Mouse (Mus musculus): ENCODE results near the gene Fmo4. TPM values are rescaled to one million over a fixed set of nuclear protein-coding genes. Genes with fewer than 3 reads are reported as not detected.
"Not testable (repeated sequence)": the region's sequence is repeated elsewhere in the genome, so short reads cannot be mapped to it uniquely, and the experiment has no call there.

Fmo4 gene
- polyA plus RNA-seq, 1 experiment, result 0.44 TPM

DNA sequence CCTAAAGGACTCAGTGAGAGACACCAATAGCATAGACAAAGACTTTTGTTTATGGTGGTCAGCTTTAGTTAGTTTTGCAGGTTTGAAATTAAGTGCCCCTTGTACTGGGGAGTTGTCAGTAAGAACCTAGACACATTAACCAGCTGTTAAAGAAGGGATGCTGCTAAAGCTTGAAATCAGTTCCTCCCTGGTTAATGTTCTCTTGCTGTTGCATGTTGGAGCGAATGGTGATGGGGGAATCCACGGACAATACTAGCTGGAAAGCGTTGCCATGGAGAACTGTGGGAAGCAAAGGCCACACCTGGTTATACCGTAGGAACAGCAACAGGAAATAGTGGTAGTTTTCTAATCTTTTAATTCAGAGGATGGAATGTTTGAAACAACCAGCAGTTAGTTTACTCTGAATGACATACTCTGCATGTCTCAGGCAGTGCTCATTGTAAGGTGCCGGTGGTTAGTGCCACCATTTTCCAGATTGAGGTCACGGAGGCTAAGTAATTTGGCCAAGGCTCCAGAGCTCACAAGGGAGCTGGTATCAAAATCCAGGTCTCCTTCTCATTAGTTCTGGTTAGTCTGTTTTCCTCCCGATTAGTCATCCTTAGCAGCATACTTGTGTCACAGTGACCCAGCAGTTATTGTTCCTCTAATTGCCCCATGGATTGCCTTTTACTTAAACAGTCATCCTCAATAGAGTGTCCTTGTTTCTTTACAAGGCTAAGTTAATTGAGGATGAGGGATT is 21.3 kb downstream of the Fmo4 start:
- no peak overlapping the region for H3K4me3 ChIP-seq (ENCODE audit: control insufficient read depth, low read depth, low read length)
- no peaks in the 10 kb centered on the region for H3K4me1 ChIP-seq (ENCODE audit: control insufficient read depth, insufficient read depth, low read length)
- no peaks in the 10 kb centered on the region for H3K27me3 ChIP-seq (ENCODE audit: control insufficient read depth, insufficient read depth, low read length)

DNA sequence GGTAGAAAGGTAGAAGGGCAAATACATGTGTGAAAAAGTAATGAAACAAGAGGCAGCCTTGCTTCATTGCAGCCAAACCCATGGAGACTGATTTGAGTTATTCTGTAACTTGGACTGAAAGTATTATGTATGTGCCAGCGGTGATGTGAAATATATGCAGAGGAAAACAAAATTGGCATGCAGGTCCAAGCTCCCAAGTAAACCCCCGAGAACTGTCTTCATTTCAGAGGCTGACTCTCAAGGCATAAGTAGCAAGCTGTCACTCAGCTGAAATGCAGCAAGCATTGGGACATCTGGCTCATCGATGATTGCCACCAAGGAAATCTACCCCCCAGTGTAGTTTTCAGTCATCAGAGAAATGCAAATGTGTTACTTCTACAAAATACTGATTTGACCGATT is 28.6 kb downstream of the Fmo4 start:
- no peaks in the 10 kb centered on the region for H3K36me3 ChIP-seq (ENCODE audit: control insufficient read depth, insufficient read depth, low read length)
- no peak overlapping the region for H3K4me3 ChIP-seq (ENCODE audit: control insufficient read depth, low read depth, low read length)
- H3K27ac ChIP-seq (ENCODE audit: control insufficient read depth, insufficient read depth, low read depth, low read length), result no peak overlapping the region
- TF ChIP-seq CTCF (IDR thresholded peaks at IDR 0.05; ENCODE audit: control insufficient read depth, insufficient read depth, insufficient replicate concordance, low read depth, low read length), result no peak
- no peak for TF ChIP-seq POLR2A (IDR thresholded peaks at IDR 0.05; ENCODE audit: control insufficient read depth, low read depth, low read length)
- no peaks in the 10 kb centered on the region for H3K4me1 ChIP-seq (ENCODE audit: control insufficient read depth, insufficient read depth, low read length)
- H3K27me3 ChIP-seq (ENCODE audit: control insufficient read depth, insufficient read depth, low read length), result no peaks in the 10 kb centered on the region

More for the DNA sequence above, 21.3 kb downstream of the Fmo4 start:
- H3K36me3 ChIP-seq (ENCODE audit: control insufficient read depth, insufficient read depth, low read length), result no peaks in the 10 kb centered on the region
- TF ChIP-seq CTCF (IDR thresholded peaks at IDR 0.05; ENCODE audit: control insufficient read depth, insufficient read depth, insufficient replicate concordance, low read depth, low read length) (no peak), POLR2A (IDR thresholded peaks at IDR 0.05; ENCODE audit: control insufficient read depth, low read depth, low read length) (no peak)
- H3K27ac ChIP-seq (ENCODE audit: control insufficient read depth, insufficient read depth, low read depth, low read length), result no peak overlapping the region

DNA sequence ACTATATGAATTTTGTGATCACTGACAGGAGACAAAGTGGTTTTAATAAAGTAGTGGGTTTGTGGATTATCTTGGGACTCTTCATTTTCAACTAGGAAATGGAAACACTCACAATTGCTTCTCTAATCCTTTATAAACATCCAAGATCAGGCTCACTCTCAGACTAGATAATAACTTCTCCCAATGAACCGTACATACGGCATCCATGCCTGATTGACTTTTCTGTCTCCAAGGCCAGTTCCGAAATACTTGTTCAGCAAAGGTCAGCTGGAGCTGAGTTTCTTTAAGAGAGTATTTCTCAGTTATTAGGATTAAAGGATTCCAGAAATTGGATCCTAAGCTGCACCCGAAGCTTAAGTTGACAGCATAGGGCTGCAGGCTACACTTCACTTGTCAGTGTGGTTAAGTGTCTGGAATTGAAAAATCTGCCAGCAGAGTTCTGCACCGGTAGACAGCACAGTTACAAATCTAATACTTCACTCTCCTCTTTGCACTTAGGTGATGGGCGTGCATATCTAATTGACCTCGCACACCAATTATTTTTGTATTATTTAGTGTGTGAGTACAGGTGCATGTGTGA is 30.0 kb downstream of the Fmo4 start:
- no peaks in the 10 kb centered on the region for H3K27me3 ChIP-seq (ENCODE audit: control insufficient read depth, insufficient read depth, low read length)
- no peaks in the 10 kb centered on the region for H3K36me3 ChIP-seq (ENCODE audit: control insufficient read depth, insufficient read depth, low read length)
- TF ChIP-seq POLR2A (IDR thresholded peaks at IDR 0.05; ENCODE audit: control insufficient read depth, low read depth, low read length) (no peak), CTCF (IDR thresholded peaks at IDR 0.05; ENCODE audit: control insufficient read depth, insufficient read depth, insufficient replicate concordance, low read depth, low read length) (no peak)
- no peak overlapping the region for H3K27ac ChIP-seq (ENCODE audit: control insufficient read depth, insufficient read depth, low read depth, low read length)
- H3K4me1 ChIP-seq (ENCODE audit: control insufficient read depth, insufficient read depth, low read length), result no peaks in the 10 kb centered on the region
- no peak overlapping the region for H3K4me3 ChIP-seq (ENCODE audit: control insufficient read depth, low read depth, low read length)

DNA sequence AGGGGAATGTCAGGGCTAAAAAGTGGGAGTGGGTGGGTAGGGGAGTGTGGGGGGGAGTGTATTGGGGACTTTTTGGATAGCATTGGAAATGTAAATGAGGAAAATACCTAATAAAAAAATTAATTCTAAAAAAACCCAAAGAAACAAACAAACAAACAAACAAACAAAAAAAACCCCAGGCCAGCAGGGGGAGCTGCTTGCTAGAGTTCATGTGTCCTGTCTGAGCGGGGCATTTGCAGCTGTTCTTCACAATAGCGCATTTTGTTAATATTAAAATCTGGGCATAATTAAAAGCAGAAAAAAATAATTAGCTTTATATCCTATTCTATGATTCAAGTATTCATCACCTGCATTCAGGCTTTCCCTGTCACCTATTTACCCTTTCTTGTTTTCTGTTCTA is 32.7 kb downstream of the Fmo4 start:
- not testable (repeated sequence) for H3K27ac ChIP-seq (ENCODE audit: control insufficient read depth, insufficient read depth, low read depth, low read length); H3K4me3 ChIP-seq (ENCODE audit: control insufficient read depth, low read depth, low read length); H3K4me1 ChIP-seq (ENCODE audit: control insufficient read depth, insufficient read depth, low read length); H3K36me3 ChIP-seq (ENCODE audit: control insufficient read depth, insufficient read depth, low read length); H3K27me3 ChIP-seq (ENCODE audit: control insufficient read depth, insufficient read depth, low read length)

DNA sequence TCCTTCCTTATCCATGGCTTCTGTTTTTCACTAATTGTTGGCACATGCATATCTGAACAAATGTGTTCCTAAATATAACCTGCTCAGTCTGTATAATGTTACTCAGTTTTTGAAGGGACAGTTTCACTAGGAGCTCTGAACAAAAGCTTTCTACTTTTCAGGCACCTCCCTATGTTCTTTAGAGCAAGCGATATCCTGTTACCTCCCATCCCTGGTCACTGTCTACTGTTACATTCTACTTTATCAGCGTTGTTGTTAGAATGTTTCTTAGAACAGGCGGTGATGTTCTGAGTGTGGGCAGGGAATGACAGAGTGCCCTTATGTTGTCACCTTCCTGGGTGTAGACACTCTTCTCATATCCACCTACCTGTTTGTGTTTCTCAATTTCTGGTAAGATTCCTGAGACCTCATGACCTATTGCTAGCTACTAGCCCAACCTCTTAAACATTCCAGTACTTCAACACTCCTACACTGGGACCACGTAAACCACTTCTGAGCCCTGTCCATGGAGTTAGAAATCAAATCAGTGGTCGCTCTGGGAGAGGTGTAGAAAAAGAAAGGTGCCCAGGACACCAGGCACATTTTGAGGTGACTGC is 35.7 kb downstream of the Fmo4 start:
- no peaks in the 10 kb centered on the region for H3K4me1 ChIP-seq (ENCODE audit: control insufficient read depth, insufficient read depth, low read length)
- peak overlapping the region; percentile 30; the same call in 1 of the 2 replicates for H3K27ac ChIP-seq (ENCODE audit: control insufficient read depth, insufficient read depth, low read depth, low read length)
- TF ChIP-seq POLR2A (IDR thresholded peaks at IDR 0.05; ENCODE audit: control insufficient read depth, low read depth, low read length) (no peak), CTCF (IDR thresholded peaks at IDR 0.05; ENCODE audit: control insufficient read depth, insufficient read depth, insufficient replicate concordance, low read depth, low read length) (no peak)

DNA sequence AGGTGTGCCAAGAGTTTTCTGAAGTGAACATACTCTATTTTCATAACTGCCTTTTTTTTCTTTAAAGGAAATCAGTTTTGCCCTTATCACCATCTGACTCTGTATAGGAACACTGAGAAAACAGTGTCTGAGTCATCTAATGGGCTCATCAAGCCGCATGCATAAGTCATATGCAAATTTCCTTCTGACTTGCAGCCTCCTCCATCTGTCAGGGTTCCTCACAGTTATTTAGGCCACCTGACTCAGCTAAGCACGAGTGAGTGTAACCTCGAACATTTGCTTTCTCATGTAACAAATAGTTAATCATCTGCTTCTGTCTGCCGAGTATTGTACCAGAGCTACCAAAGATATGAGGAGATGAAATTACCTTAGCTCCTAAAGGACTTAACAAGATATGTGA is 40.1 kb downstream of the Fmo4 start:
- Histone ChIP-seq H3K27me3 (ENCODE audit: control insufficient read depth, insufficient read depth, low read length) (no peaks in the 10 kb centered on the region), H3K27ac (ENCODE audit: control insufficient read depth, insufficient read depth, low read depth, low read length) (no peak overlapping the region), H3K4me3 (ENCODE audit: control insufficient read depth, low read depth, low read length) (no peak overlapping the region), H3K4me1 (ENCODE audit: control insufficient read depth, insufficient read depth, low read length) (no peaks in the 10 kb centered on the region), H3K36me3 (ENCODE audit: control insufficient read depth, insufficient read depth, low read length) (no peaks in the 10 kb centered on the region)
- TF ChIP-seq POLR2A (IDR thresholded peaks at IDR 0.05; ENCODE audit: control insufficient read depth, low read depth, low read length) (no peak), CTCF (IDR thresholded peaks at IDR 0.05; ENCODE audit: control insufficient read depth, insufficient read depth, insufficient replicate concordance, low read depth, low read length) (no peak)

More for the DNA sequence above, 35.7 kb downstream of the Fmo4 start:
- Histone ChIP-seq H3K27me3 (ENCODE audit: control insufficient read depth, insufficient read depth, low read length) (no peaks in the 10 kb centered on the region), H3K4me3 (ENCODE audit: control insufficient read depth, low read depth, low read length) (no peak overlapping the region), H3K36me3 (ENCODE audit: control insufficient read depth, insufficient read depth, low read length) (no peaks in the 10 kb centered on the region)

DNA sequence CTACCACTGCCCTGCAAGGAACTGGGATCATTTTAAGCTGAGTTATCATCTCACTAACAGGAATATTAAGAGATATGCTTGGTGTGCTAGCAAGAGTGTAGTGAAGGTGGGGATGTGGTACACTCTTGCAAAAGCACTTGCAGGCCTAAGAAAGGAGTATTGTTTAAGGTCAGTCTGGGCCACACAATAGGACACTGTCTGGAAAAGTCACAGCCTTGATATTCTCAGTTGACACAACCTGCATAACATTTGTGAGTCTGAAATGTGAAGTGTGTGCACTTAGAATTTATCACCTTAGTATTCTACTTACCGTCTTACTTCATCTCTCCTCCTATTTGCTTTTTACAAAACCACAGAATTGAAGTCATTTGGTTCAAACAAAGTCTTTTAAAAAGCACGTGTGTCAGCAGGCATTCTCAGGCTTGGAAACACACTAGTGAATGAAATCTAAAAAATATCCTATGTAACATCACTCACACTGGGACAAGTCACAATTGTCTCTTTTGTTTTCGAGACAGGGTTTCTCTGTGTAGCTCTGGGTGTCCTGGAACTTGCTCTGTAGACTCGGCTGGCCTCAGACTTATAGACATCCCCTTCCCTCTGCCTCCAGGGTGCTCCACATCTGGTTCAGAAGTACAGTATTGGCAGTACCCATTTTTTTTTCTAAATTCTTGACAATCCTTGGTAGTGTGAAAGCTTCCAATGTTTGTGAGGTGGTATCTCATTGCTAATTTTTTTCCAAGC is 42.0 kb downstream of the Fmo4 start:
- H3K4me1 ChIP-seq (ENCODE audit: control insufficient read depth, insufficient read depth, low read length), result no peaks in the 10 kb centered on the region
- H3K27me3 ChIP-seq (ENCODE audit: control insufficient read depth, insufficient read depth, low read length), result no peaks in the 10 kb centered on the region
- H3K36me3 ChIP-seq (ENCODE audit: control insufficient read depth, insufficient read depth, low read length), result no peaks in the 10 kb centered on the region
- no peak for TF ChIP-seq CTCF (IDR thresholded peaks at IDR 0.05; ENCODE audit: control insufficient read depth, insufficient read depth, insufficient replicate concordance, low read depth, low read length)
- TF ChIP-seq POLR2A (IDR thresholded peaks at IDR 0.05; ENCODE audit: control insufficient read depth, low read depth, low read length), result no peak
- H3K27ac ChIP-seq (ENCODE audit: control insufficient read depth, insufficient read depth, low read depth, low read length), result peak overlapping the region; percentile 29; the same call in 1 of the 2 replicates
- H3K4me3 ChIP-seq (ENCODE audit: control insufficient read depth, low read depth, low read length), result no peak overlapping the region

Data from testis, adult 2 months (tissue).